Mouse (Mus musculus): ENCODE data around the gene Bmp2k. TPM values are rescaled to one million over a fixed set of nuclear protein-coding genes. Genes with fewer than 3 reads are reported as not detected.

Bmp2k gene
- total RNA-seq, 4 experiments from 2014 or later: 21.9 to 35.4 (median 29.1) TPM

- no peak for DNase-seq
Measured at GRCm38 (mm10) chr5:97056359-97056758, 58.9 kb downstream of the Bmp2k start.

GRCm38 (mm10) chr5:97056791-97057450, 59.4 kb downstream of the Bmp2k start:
- no peak for DNase-seq

GRCm38 (mm10) chr5:97060864-97061263, 63.4 kb downstream of the Bmp2k start:
- DNase-seq: no peak

- DNase-seq: no peak
Measured at GRCm38 (mm10) chr5:97062041-97062440, 64.6 kb downstream of the Bmp2k start.

GRCm38 (mm10) chr5:97065746-97066145, 68.3 kb downstream of the Bmp2k start:
- DNase-seq: no peak

GRCm38 (mm10) chr5:97075476-97076151, 78.1 kb downstream of the Bmp2k start:
- no peak for DNase-seq

- no peak for DNase-seq
Measured at GRCm38 (mm10) chr5:97076167-97076566, 78.7 kb downstream of the Bmp2k start.

- no peak for DNase-seq
Measured at GRCm38 (mm10) chr5:97077676-97078075, 80.2 kb downstream of the Bmp2k start.

- DNase-seq: no peak
Measured at GRCm38 (mm10) chr5:97078641-97079040, 81.2 kb downstream of the Bmp2k start.

GRCm38 (mm10) chr5:97081481-97081880, 84.0 kb downstream of the Bmp2k start:
- DNase-seq: no peak

GRCm38 (mm10) chr5:97083701-97084100, 86.2 kb downstream of the Bmp2k start:
- no peak for DNase-seq

- peak; percentile 18 for DNase-seq
Measured at GRCm38 (mm10) chr5:97084541-97084940, 87.1 kb downstream of the Bmp2k start.

GRCm38 (mm10) chr5:97085071-97085470, 87.6 kb downstream of the Bmp2k start:
- DNase-seq: no peak

GRCm38 (mm10) chr5:97087030-97087630, 89.6 kb downstream of the Bmp2k start:
- no peak for DNase-seq

GRCm38 (mm10) chr5:97087746-97088145, 90.3 kb downstream of the Bmp2k start:
- no peak for DNase-seq

GRCm38 (mm10) chr5:97088231-97088630, 90.7 kb downstream of the Bmp2k start:
- no peak for DNase-seq

- no peak for DNase-seq
Measured at GRCm38 (mm10) chr5:97089426-97089825, 91.9 kb downstream of the Bmp2k start.

- no peak for DNase-seq
Measured at GRCm38 (mm10) chr5:97090034-97090784, 92.7 kb downstream of the Bmp2k start.

- no peak for DNase-seq
Measured at GRCm38 (mm10) chr5:97092970-97093369, 95.5 kb downstream of the Bmp2k start.

- no peak for DNase-seq
Measured at GRCm38 (mm10) chr5:97095335-97095734, 97.8 kb downstream of the Bmp2k start.

GRCm38 (mm10) chr5:97097631-97098041, 100.1 kb downstream of the Bmp2k start:
- DNase-seq: no peak

GRCm38 (mm10) chr5:97099954-97100353, 102.5 kb downstream of the Bmp2k start:
- DNase-seq: no peak

- DNase-seq: no peak
Measured at GRCm38 (mm10) chr5:97108333-97108732, 110.8 kb downstream of the Bmp2k start.
